Mouse (Mus musculus): ENCODE measurements at regions not wholly inside any gene's neighbourhood (a gene's known extent, or its start where the extent isn't known, plus 50 kb on each side); places are given as distances from the start of the nearest gene placed in this dataset.
A peak's percentile ranks its signal among the peaks of the same experiment; 100 is the strongest.

GRCm38 (mm10) chr16:29945376-29945890 is 118.8 kb upstream of the Hes1 start:
- Histone ChIP-seq H3K4me3 (ENCODE audit: insufficient read depth, low read depth, low read length) (peak overlapping the region; percentile 30; the same call in 1 of the 2 replicates), H3K36me3 (ENCODE audit: control insufficient read depth, insufficient read depth, low read length) (no peaks in the 10 kb centered on the region), H3K4me1 (ENCODE audit: control insufficient read depth, insufficient read depth, low read length) (peaks cover 15% of the 10 kb centered on the region), H3K27me3 (replicated peaks; ENCODE audit: control insufficient read depth, insufficient read depth, low read length) (no peaks in the 10 kb centered on the region), H3K27ac (ENCODE audit: insufficient read depth, low read depth, low read length) (peak overlapping the region; percentile 78)
- DNase-seq, result peak; percentile 66
- no peak for TF ChIP-seq CTCF (conservative IDR thresholded peaks at IDR 0.05; ENCODE audit: insufficient read depth, insufficient read length, low read depth, low read length)
- no peak for TF ChIP-seq POLR2A (IDR thresholded peaks at IDR 0.05; ENCODE audit: low read depth, low read length)
- WGBS, result 6% methylated on average over 9 of the region's 9 CpGs

DNA sequence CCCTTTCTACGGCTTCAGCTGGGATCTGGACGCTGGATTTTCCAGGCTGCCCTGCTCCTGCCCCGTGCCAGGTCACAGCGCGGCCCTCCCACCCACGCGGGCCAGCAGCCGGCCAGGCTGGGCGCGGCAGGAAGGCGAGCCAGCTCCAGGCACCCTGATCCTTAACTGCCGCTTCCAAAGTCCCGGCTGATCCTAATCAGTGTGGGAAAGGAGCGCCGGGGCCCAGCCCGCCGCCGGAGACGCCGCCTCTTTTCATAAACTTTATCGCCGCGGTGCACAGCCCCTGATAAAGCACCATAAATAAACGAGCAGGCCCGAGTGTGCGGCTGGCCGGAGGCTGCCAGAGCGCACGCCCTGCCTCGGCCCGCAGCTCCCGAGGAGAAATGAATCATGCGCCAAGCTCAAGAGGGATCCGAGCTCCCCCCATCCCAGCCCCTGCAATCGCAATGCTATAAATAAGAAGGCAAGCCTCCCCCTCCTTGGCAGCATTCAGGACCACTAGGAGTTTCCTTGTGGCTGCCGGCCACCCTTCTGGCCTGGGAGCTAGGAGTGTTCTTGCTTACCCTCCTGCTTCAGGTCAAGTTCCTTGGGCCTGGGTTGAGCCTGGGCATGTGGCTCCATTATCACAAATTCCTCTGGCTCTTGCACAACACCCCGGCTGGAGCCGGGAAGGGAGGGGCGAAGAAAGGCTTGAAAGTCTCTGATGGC is 118.1 kb upstream of the Hes1 start:
- whole genome bisulfite sequencing, result 2% methylated on average over 39 of the region's 39 CpGs
- peak overlapping the region; percentile 30; the same call in 1 of the 2 replicates for H3K4me3 ChIP-seq (ENCODE audit: insufficient read depth, low read depth, low read length)
- H3K36me3 ChIP-seq (ENCODE audit: control insufficient read depth, insufficient read depth, low read length), result no peaks in the 10 kb centered on the region
- DNase-seq, result peak; percentile 95
- H3K4me1 ChIP-seq (ENCODE audit: control insufficient read depth, insufficient read depth, low read length), result peaks cover 15% of the 10 kb centered on the region
- no peak for TF ChIP-seq POLR2A (IDR thresholded peaks at IDR 0.05; ENCODE audit: low read depth, low read length)
- TF ChIP-seq CTCF (conservative IDR thresholded peaks at IDR 0.05; ENCODE audit: insufficient read depth, insufficient read length, low read depth, low read length), result no peak
- H3K27ac ChIP-seq (ENCODE audit: insufficient read depth, low read depth, low read length), result peak overlapping the region; percentile 78
- H3K27me3 ChIP-seq (replicated peaks; ENCODE audit: control insufficient read depth, insufficient read depth, low read length), result no peaks in the 10 kb centered on the region

GRCm38 (mm10) chr16:29946966-29947365 is 117.2 kb upstream of the Hes1 start:
- Histone ChIP-seq H3K27ac (ENCODE audit: insufficient read depth, low read depth, low read length) (no peak overlapping the region), H3K4me3 (ENCODE audit: insufficient read depth, low read depth, low read length) (no peak overlapping the region), H3K4me1 (ENCODE audit: control insufficient read depth, insufficient read depth, low read length) (peaks cover 15% of the 10 kb centered on the region), H3K36me3 (ENCODE audit: control insufficient read depth, insufficient read depth, low read length) (no peaks in the 10 kb centered on the region), H3K27me3 (replicated peaks; ENCODE audit: control insufficient read depth, insufficient read depth, low read length) (no peaks in the 10 kb centered on the region)
- no peak for DNase-seq
- 81% methylated on average over 5 of the region's 5 CpGs for WGBS
- TF ChIP-seq POLR2A (IDR thresholded peaks at IDR 0.05; ENCODE audit: low read depth, low read length), result no peak
- TF ChIP-seq CTCF (conservative IDR thresholded peaks at IDR 0.05; ENCODE audit: insufficient read depth, insufficient read length, low read depth, low read length), result no peak

GRCm38 (mm10) chr16:29947670-29948069 is 116.5 kb upstream of the Hes1 start:
- WGBS, result 74% methylated on average over 5 of the region's 5 CpGs
- TF ChIP-seq POLR2A (IDR thresholded peaks at IDR 0.05; ENCODE audit: low read depth, low read length) (no peak), CTCF (conservative IDR thresholded peaks at IDR 0.05; ENCODE audit: insufficient read depth, insufficient read length, low read depth, low read length) (no peak)
- DNase-seq, result no peak

DNA sequence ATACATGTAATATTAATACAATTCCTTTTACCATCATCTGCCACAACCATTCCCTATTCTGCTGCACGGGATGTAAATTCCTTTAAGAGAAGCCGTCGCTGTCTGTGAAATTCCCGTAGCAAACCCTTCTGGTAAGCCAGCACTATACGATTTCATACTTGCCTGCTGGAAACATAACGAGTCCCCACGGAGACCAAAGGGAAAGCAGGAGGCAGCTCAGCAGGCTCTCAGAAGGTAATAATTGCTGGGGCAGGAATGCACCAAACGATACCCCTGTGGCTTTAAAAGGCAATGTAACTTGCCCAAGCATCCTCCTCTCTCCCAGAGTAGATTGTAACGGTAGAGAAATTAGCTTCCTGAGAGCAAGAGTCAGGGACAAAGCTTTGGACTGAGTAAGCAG is 114.0 kb upstream of the Hes1 start:
- H3K27me3 ChIP-seq (replicated peaks; ENCODE audit: control insufficient read depth, insufficient read depth, low read length), result no peaks in the 10 kb centered on the region
- WGBS, result 62% methylated on average over 9 of the region's 9 CpGs
- no peaks in the 10 kb centered on the region for H3K36me3 ChIP-seq (ENCODE audit: control insufficient read depth, insufficient read depth, low read length)
- no peak for TF ChIP-seq POLR2A (IDR thresholded peaks at IDR 0.05; ENCODE audit: low read depth, low read length)
- TF ChIP-seq CTCF (conservative IDR thresholded peaks at IDR 0.05; ENCODE audit: insufficient read depth, insufficient read length, low read depth, low read length), result no peak
- no peak overlapping the region for H3K27ac ChIP-seq (ENCODE audit: insufficient read depth, low read depth, low read length)
- no peak overlapping the region for H3K4me3 ChIP-seq (ENCODE audit: insufficient read depth, low read depth, low read length)
- DNase-seq, result no peak
- peaks cover 11% of the 10 kb centered on the region for H3K4me1 ChIP-seq (ENCODE audit: control insufficient read depth, insufficient read depth, low read length)

More at GRCm38 (mm10) chr16:29947670-29948069, 116.5 kb upstream of the Hes1 start:
- Histone ChIP-seq H3K4me3 (ENCODE audit: insufficient read depth, low read depth, low read length) (no peak overlapping the region), H3K27me3 (replicated peaks; ENCODE audit: control insufficient read depth, insufficient read depth, low read length) (no peaks in the 10 kb centered on the region), H3K36me3 (ENCODE audit: control insufficient read depth, insufficient read depth, low read length) (no peaks in the 10 kb centered on the region), H3K27ac (ENCODE audit: insufficient read depth, low read depth, low read length) (no peak overlapping the region), H3K4me1 (ENCODE audit: control insufficient read depth, insufficient read depth, low read length) (peaks cover 15% of the 10 kb centered on the region)

- WGBS, result 98% methylated on average over 4 of the region's 4 CpGs
- Histone ChIP-seq H3K4me1 (ENCODE audit: control insufficient read depth, insufficient read depth, low read length) (peaks cover 8% of the 10 kb centered on the region; the same call in 1 of the 2 replicates), H3K27me3 (replicated peaks; ENCODE audit: control insufficient read depth, insufficient read depth, low read length) (no peaks in the 10 kb centered on the region), H3K4me3 (ENCODE audit: insufficient read depth, low read depth, low read length) (no peak overlapping the region), H3K27ac (ENCODE audit: insufficient read depth, low read depth, low read length) (no peak overlapping the region), H3K36me3 (ENCODE audit: control insufficient read depth, insufficient read depth, low read length) (no peaks in the 10 kb centered on the region)
- no peak for TF ChIP-seq CTCF (conservative IDR thresholded peaks at IDR 0.05; ENCODE audit: insufficient read depth, insufficient read length, low read depth, low read length)
- no peak for TF ChIP-seq POLR2A (IDR thresholded peaks at IDR 0.05; ENCODE audit: low read depth, low read length)
- no peak for DNase-seq
These were observed 113.4 kb upstream of the Hes1 start for GRCm38 (mm10) chr16:29950791-29951190.

GRCm38 (mm10) chr16:29954700-29955099 is 109.5 kb upstream of the Hes1 start:
- WGBS, result 91% methylated on average over 10 of the region's 10 CpGs
- no peak overlapping the region for H3K4me3 ChIP-seq (ENCODE audit: insufficient read depth, low read depth, low read length)

More at GRCm38 (mm10) chr16:29954700-29955099, 109.5 kb upstream of the Hes1 start:
- DNase-seq, result no peak
- no peaks in the 10 kb centered on the region for H3K27me3 ChIP-seq (replicated peaks; ENCODE audit: control insufficient read depth, insufficient read depth, low read length)
- TF ChIP-seq POLR2A (IDR thresholded peaks at IDR 0.05; ENCODE audit: low read depth, low read length) (no peak), CTCF (conservative IDR thresholded peaks at IDR 0.05; ENCODE audit: insufficient read depth, insufficient read length, low read depth, low read length) (no peak)
- H3K36me3 ChIP-seq (ENCODE audit: control insufficient read depth, insufficient read depth, low read length), result no peaks in the 10 kb centered on the region
- H3K27ac ChIP-seq (ENCODE audit: insufficient read depth, low read depth, low read length), result no peak overlapping the region
- no peaks in the 10 kb centered on the region for H3K4me1 ChIP-seq (ENCODE audit: control insufficient read depth, insufficient read depth, low read length)

Measured in kidney, adult 2 months (tissue).